Mouse (Mus musculus): ENCODE results near the gene Cnot6. TPM values are rescaled to one million over a fixed set of nuclear protein-coding genes. Genes with fewer than 3 reads are reported as not detected.
A peak's percentile ranks its signal among the peaks of the same experiment; 100 is the strongest.

Gene Cnot6
- polyA plus RNA-seq, 1 experiment = 24.4 TPM

- TF ChIP-seq POLR2A (IDR thresholded peaks at IDR 0.05; ENCODE audit: extremely low read depth, insufficient read depth, low read length) = no peak
- TF ChIP-seq CTCF (IDR thresholded peaks at IDR 0.05; ENCODE audit: extremely low read depth, insufficient read depth, low read length) = no peak
- H3K27ac ChIP-seq (ENCODE audit: insufficient read depth, low read length) = no peak overlapping the region
- no peak overlapping the region for H3K4me3 ChIP-seq (ENCODE audit: insufficient read depth, low read length)
These were observed 26.3 kb upstream of the Cnot6 start for GRCm38 (mm10) chr11:49738659-49739406.

GRCm38 (mm10) chr11:49737625-49738024 is 25.1 kb upstream of the Cnot6 start:
- Histone ChIP-seq H3K27ac (ENCODE audit: insufficient read depth, low read length) (no peak overlapping the region), H3K4me1 (ENCODE audit: control insufficient read depth, insufficient read depth, low read length) (no peaks in the 10 kb centered on the region), H3K4me3 (ENCODE audit: insufficient read depth, low read length) (no peak overlapping the region)
- TF ChIP-seq CTCF (IDR thresholded peaks at IDR 0.05; ENCODE audit: extremely low read depth, insufficient read depth, low read length) (no peak), POLR2A (IDR thresholded peaks at IDR 0.05; ENCODE audit: extremely low read depth, insufficient read depth, low read length) (no peak)

More at GRCm38 (mm10) chr11:49738659-49739406, 26.3 kb upstream of the Cnot6 start:
- no peaks in the 10 kb centered on the region for H3K4me1 ChIP-seq (ENCODE audit: control insufficient read depth, insufficient read depth, low read length)

GRCm38 (mm10) chr11:49734771-49735170 is 22.2 kb upstream of the Cnot6 start:
- no peak for TF ChIP-seq CTCF (IDR thresholded peaks at IDR 0.05; ENCODE audit: extremely low read depth, insufficient read depth, low read length)
- TF ChIP-seq POLR2A (IDR thresholded peaks at IDR 0.05; ENCODE audit: extremely low read depth, insufficient read depth, low read length) = no peak
- Histone ChIP-seq H3K27ac (ENCODE audit: insufficient read depth, low read length) (no peak overlapping the region), H3K4me3 (ENCODE audit: insufficient read depth, low read length) (no peak overlapping the region), H3K4me1 (ENCODE audit: control insufficient read depth, insufficient read depth, low read length) (no peaks in the 10 kb centered on the region)

GRCm38 (mm10) chr11:49730275-49730948 is 17.9 kb upstream of the Cnot6 start:
- TF ChIP-seq CTCF (IDR thresholded peaks at IDR 0.05; ENCODE audit: extremely low read depth, insufficient read depth, low read length) (no peak), POLR2A (IDR thresholded peaks at IDR 0.05; ENCODE audit: extremely low read depth, insufficient read depth, low read length) (no peak)
- Histone ChIP-seq H3K4me3 (ENCODE audit: insufficient read depth, low read length) (no peak overlapping the region), H3K4me1 (ENCODE audit: control insufficient read depth, insufficient read depth, low read length) (no peaks in the 10 kb centered on the region), H3K27ac (ENCODE audit: insufficient read depth, low read length) (no peak overlapping the region)

GRCm38 (mm10) chr11:49727877-49728276 is 15.4 kb upstream of the Cnot6 start:
- H3K4me1 ChIP-seq (ENCODE audit: control insufficient read depth, insufficient read depth, low read length) = no peaks in the 10 kb centered on the region
- H3K27ac ChIP-seq (ENCODE audit: insufficient read depth, low read length) = no peak overlapping the region
- TF ChIP-seq CTCF (IDR thresholded peaks at IDR 0.05; ENCODE audit: extremely low read depth, insufficient read depth, low read length) (peak; percentile 90), POLR2A (IDR thresholded peaks at IDR 0.05; ENCODE audit: extremely low read depth, insufficient read depth, low read length) (no peak)
- H3K4me3 ChIP-seq (ENCODE audit: insufficient read depth, low read length) = no peak overlapping the region

- H3K4me3 ChIP-seq (ENCODE audit: insufficient read depth, low read length) = no peak overlapping the region
- no peak overlapping the region for H3K27ac ChIP-seq (ENCODE audit: insufficient read depth, low read length)
- no peaks in the 10 kb centered on the region for H3K4me1 ChIP-seq (ENCODE audit: control insufficient read depth, insufficient read depth, low read length)
- no peak for TF ChIP-seq POLR2A (IDR thresholded peaks at IDR 0.05; ENCODE audit: extremely low read depth, insufficient read depth, low read length)
- TF ChIP-seq CTCF (IDR thresholded peaks at IDR 0.05; ENCODE audit: extremely low read depth, insufficient read depth, low read length) = no peak
These were observed 14.3 kb upstream of the Cnot6 start for GRCm38 (mm10) chr11:49726800-49727199.

GRCm38 (mm10) chr11:49724676-49725075 is 12.2 kb upstream of the Cnot6 start:
- Histone ChIP-seq H3K4me1 (ENCODE audit: control insufficient read depth, insufficient read depth, low read length) (no peaks in the 10 kb centered on the region), H3K4me3 (ENCODE audit: insufficient read depth, low read length) (no peak overlapping the region), H3K27ac (ENCODE audit: insufficient read depth, low read length) (no peak overlapping the region)
- TF ChIP-seq CTCF (IDR thresholded peaks at IDR 0.05; ENCODE audit: extremely low read depth, insufficient read depth, low read length) (no peak), POLR2A (IDR thresholded peaks at IDR 0.05; ENCODE audit: extremely low read depth, insufficient read depth, low read length) (no peak)

- no peaks in the 10 kb centered on the region for H3K4me1 ChIP-seq (ENCODE audit: control insufficient read depth, insufficient read depth, low read length)
- no peak for TF ChIP-seq CTCF (IDR thresholded peaks at IDR 0.05; ENCODE audit: extremely low read depth, insufficient read depth, low read length)
- TF ChIP-seq POLR2A (IDR thresholded peaks at IDR 0.05; ENCODE audit: extremely low read depth, insufficient read depth, low read length) = no peak
- no peak overlapping the region for H3K4me3 ChIP-seq (ENCODE audit: insufficient read depth, low read length)
- no peak overlapping the region for H3K27ac ChIP-seq (ENCODE audit: insufficient read depth, low read length)
These were observed 10.8 kb upstream of the Cnot6 start for GRCm38 (mm10) chr11:49723281-49723680.

GRCm38 (mm10) chr11:49722692-49723091 is 10.2 kb upstream of the Cnot6 start:
- Histone ChIP-seq H3K27ac (ENCODE audit: insufficient read depth, low read length) (no peak overlapping the region), H3K4me3 (ENCODE audit: insufficient read depth, low read length) (no peak overlapping the region), H3K4me1 (ENCODE audit: control insufficient read depth, insufficient read depth, low read length) (no peaks in the 10 kb centered on the region)
- TF ChIP-seq CTCF (IDR thresholded peaks at IDR 0.05; ENCODE audit: extremely low read depth, insufficient read depth, low read length) (no peak), POLR2A (IDR thresholded peaks at IDR 0.05; ENCODE audit: extremely low read depth, insufficient read depth, low read length) (no peak)

- TF ChIP-seq CTCF (IDR thresholded peaks at IDR 0.05; ENCODE audit: extremely low read depth, insufficient read depth, low read length) = no peak
- no peak for TF ChIP-seq POLR2A (IDR thresholded peaks at IDR 0.05; ENCODE audit: extremely low read depth, insufficient read depth, low read length)
- no peak overlapping the region for H3K4me3 ChIP-seq (ENCODE audit: insufficient read depth, low read length)
- no peaks in the 10 kb centered on the region for H3K4me1 ChIP-seq (ENCODE audit: control insufficient read depth, insufficient read depth, low read length)
- no peak overlapping the region for H3K27ac ChIP-seq (ENCODE audit: insufficient read depth, low read length)
These were observed 8.8 kb upstream of the Cnot6 start for GRCm38 (mm10) chr11:49721358-49721757.
